Mouse (Mus musculus) urinary bladder, adult 2 months (tissue): ENCODE results near the gene Ndufaf7. TPM values are rescaled to one million over a fixed set of nuclear protein-coding genes. Genes with fewer than 3 reads are reported as not detected.

ENCODE experiments used
- DNase-seq: peaks from one replicate; pipeline ENCODE4 v3.0.0; 2022; ENCODE audit warnings: low spot score
- polyA plus RNA-seq: library from polyadenylated mRNA; depleted of rRNA; stranded (reverse); fragments of >200 nt; gene quantifications from 2 replicates; pipeline ENCODE4 v1.2.3, GENCODE M21; 2012; rRNA removed

Gene Ndufaf7
- 28.1 and 29.5 TPM in 2 replicates for polyA plus RNA-seq

- peak; percentile 80 for DNase-seq
Observed at GRCm38 (mm10) chr17:78936466-78937228, at the start of gene Ndufaf7, which contains the start of gene Cebpz. TSS of gene Ndufaf7 (plus strand) at chr17:78937136. TSS of gene Cebpz (minus strand) at chr17:78937066.

GRCm38 (mm10) chr17:78888554-78888953 is 48.4 kb upstream of the Ndufaf7 start:
- no peak for DNase-seq

GRCm38 (mm10) chr17:78889184-78889583 is 47.8 kb upstream of the Ndufaf7 start:
- no peak for DNase-seq

GRCm38 (mm10) chr17:78891020-78891419 is 45.9 kb upstream of the Ndufaf7 start:
- DNase-seq: no peak

- DNase-seq: no peak
Observed at GRCm38 (mm10) chr17:78894991-78895390, 41.9 kb upstream of the Ndufaf7 start.

GRCm38 (mm10) chr17:78895394-78895793 is 41.5 kb upstream of the Ndufaf7 start:
- no peak for DNase-seq

GRCm38 (mm10) chr17:78903158-78903557 is 33.8 kb upstream of the Ndufaf7 start:
- no peak for DNase-seq

- no peak for DNase-seq
Observed at GRCm38 (mm10) chr17:78906892-78907291, 30.0 kb upstream of the Ndufaf7 start, which contains the start of gene Sult6b1. TSS of gene Sult6b1 (minus strand) at chr17:78906992.

GRCm38 (mm10) chr17:78909374-78909773 is 27.6 kb upstream of the Ndufaf7 start:
- no peak for DNase-seq

GRCm38 (mm10) chr17:78912861-78913281 is 24.1 kb upstream of the Ndufaf7 start:
- DNase-seq: no peak

GRCm38 (mm10) chr17:78913921-78914320 is 23.0 kb upstream of the Ndufaf7 start:
- no peak for DNase-seq

- no peak for DNase-seq
Observed at GRCm38 (mm10) chr17:78915772-78916171, 21.2 kb upstream of the Ndufaf7 start.

- DNase-seq: peak; percentile 72
Observed at GRCm38 (mm10) chr17:78916369-78916813, 20.5 kb upstream of the Ndufaf7 start, which contains the start of gene Cebpzos. TSS of gene Cebpzos (plus strand) at chr17:78916500.

- no peak for DNase-seq
Observed at GRCm38 (mm10) chr17:78916899-78917298, 20.0 kb upstream of the Ndufaf7 start.

GRCm38 (mm10) chr17:78917696-78918095 is 19.2 kb upstream of the Ndufaf7 start:
- DNase-seq: no peak

- DNase-seq: no peak
Observed at GRCm38 (mm10) chr17:78935857-78936256, 1.1 kb upstream of the Ndufaf7 start.

- DNase-seq: no peak
Observed at GRCm38 (mm10) chr17:78937229-78937853, 405 bp downstream of the Ndufaf7 start.

- DNase-seq: no peak
Observed at GRCm38 (mm10) chr17:78938927-78939326, 2.0 kb downstream of the Ndufaf7 start.

- no peak for DNase-seq
Observed at GRCm38 (mm10) chr17:78942579-78942978, 5.6 kb downstream of the Ndufaf7 start.

GRCm38 (mm10) chr17:78951225-78951624 is 14.3 kb downstream of the Ndufaf7 start:
- DNase-seq: no peak

GRCm38 (mm10) chr17:78952070-78952469 is 15.1 kb downstream of the Ndufaf7 start:
- DNase-seq: no peak

- no peak for DNase-seq
Observed at GRCm38 (mm10) chr17:78953240-78953639, 16.3 kb downstream of the Ndufaf7 start.

- DNase-seq: no peak
Observed at GRCm38 (mm10) chr17:78959473-78959872, 22.5 kb downstream of the Ndufaf7 start.
